Mouse (Mus musculus): ENCODE results near the gene Fat1. TPM values are rescaled to one million over a fixed set of nuclear protein-coding genes. Genes with fewer than 3 reads are reported as not detected.

The Fat1 gene
- polyA plus RNA-seq, 1 experiment: 2.0 TPM

DNA sequence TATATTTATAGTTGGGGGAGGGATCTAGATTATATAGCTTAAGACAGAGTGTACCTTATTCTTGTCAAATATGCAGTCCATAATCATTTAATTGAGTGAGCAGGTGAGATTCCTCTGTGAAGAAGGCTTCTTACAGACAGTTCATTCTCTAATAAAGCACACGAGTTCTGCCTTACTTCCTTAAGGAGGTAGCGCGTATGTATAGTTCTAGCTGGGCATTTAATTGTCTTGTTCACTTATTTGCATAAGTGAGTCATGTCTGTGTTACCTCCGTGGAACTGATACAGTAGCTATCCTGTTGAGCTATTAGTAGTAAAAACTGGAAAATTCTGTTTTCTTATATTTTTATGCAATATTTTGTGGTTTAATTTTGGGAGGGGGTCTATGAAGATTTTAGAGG, 40.4 kb downstream of the Fat1 start:
- WGBS: 88% methylated on average over 4 of the region's 4 CpGs
- no peak overlapping the region for H3K27ac ChIP-seq (ENCODE audit: insufficient read depth, low read length)
- no peaks in the 10 kb centered on the region for H3K36me3 ChIP-seq (ENCODE audit: control insufficient read depth, insufficient read depth, low read length)
- DNase-seq (ENCODE audit: low read depth in 1 of 2, low spot score in 2 of 2): no peak
- TF ChIP-seq POLR2A (IDR thresholded peaks at IDR 0.05; ENCODE audit: low read depth, low read length) (no peak), CTCF (IDR thresholded peaks at IDR 0.05; ENCODE audit: extremely low read depth, insufficient read depth, insufficient read length, insufficient replicate concordance) (no peak)
- no peak overlapping the region for H3K4me3 ChIP-seq (ENCODE audit: extremely low read depth, insufficient read depth, insufficient read length)
- no peaks in the 10 kb centered on the region for H3K4me1 ChIP-seq (ENCODE audit: control insufficient read depth, insufficient read depth, insufficient read length)
- no peaks in the 10 kb centered on the region for H3K27me3 ChIP-seq (ENCODE audit: control insufficient read depth, insufficient read depth, low read length)

DNA sequence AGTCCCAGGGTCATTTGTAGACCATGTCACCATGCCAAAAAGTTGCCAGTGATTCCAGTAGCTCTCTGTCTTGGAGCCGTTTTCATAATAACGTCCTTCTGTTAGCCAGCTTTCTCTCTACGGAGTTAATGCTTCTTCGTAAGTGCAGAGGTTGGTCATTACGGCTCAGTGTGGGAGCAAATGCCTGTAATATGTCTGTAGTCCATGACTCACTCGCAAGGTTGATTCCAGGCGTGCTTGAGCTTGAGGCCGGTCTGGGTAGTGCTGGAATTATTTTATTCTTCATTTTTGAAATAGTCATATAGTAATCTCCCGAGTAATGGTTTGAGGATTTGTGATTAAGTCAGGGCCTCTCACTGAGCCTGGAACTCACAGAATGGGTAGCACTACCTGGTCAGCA, 43.4 kb downstream of the Fat1 start:
- H3K4me1 ChIP-seq (ENCODE audit: control insufficient read depth, insufficient read depth, insufficient read length): no peaks in the 10 kb centered on the region
- H3K36me3 ChIP-seq (ENCODE audit: control insufficient read depth, insufficient read depth, low read length): no peaks in the 10 kb centered on the region
- 90% methylated on average over 9 of the region's 9 CpGs for WGBS
- DNase-seq (ENCODE audit: low read depth in 1 of 2, low spot score in 2 of 2): no peak
- TF ChIP-seq POLR2A (IDR thresholded peaks at IDR 0.05; ENCODE audit: low read depth, low read length): no peak
- no peak for TF ChIP-seq CTCF (IDR thresholded peaks at IDR 0.05; ENCODE audit: extremely low read depth, insufficient read depth, insufficient read length, insufficient replicate concordance)
- H3K27ac ChIP-seq (ENCODE audit: insufficient read depth, low read length): no peak overlapping the region
- H3K27me3 ChIP-seq (ENCODE audit: control insufficient read depth, insufficient read depth, low read length): no peaks in the 10 kb centered on the region
- no peak overlapping the region for H3K4me3 ChIP-seq (ENCODE audit: extremely low read depth, insufficient read depth, insufficient read length)

DNA sequence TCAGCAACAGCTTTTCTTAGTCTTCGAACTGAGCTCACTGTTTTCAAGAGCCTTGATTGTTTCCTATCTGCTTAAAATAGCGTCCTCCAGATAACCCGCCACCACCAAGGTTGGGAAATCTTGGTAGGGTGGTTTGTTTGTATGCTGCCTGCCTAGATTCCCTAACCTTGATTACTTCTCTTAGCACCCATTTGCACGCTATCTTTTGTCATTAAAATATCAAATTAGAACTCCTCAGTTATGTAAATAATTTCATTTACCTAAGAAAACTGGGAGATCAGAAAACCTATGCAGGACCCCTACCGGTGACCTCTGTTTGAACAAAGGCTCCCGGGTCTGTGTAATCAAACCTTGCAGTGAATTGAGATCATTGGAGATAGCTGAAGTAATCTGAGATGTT, 44.0 kb downstream of the Fat1 start:
- Histone ChIP-seq H3K36me3 (ENCODE audit: control insufficient read depth, insufficient read depth, low read length) (no peaks in the 10 kb centered on the region), H3K27ac (ENCODE audit: insufficient read depth, low read length) (no peak overlapping the region), H3K27me3 (ENCODE audit: control insufficient read depth, insufficient read depth, low read length) (no peaks in the 10 kb centered on the region), H3K4me3 (ENCODE audit: extremely low read depth, insufficient read depth, insufficient read length) (no peak overlapping the region), H3K4me1 (ENCODE audit: control insufficient read depth, insufficient read depth, insufficient read length) (no peaks in the 10 kb centered on the region)
- TF ChIP-seq POLR2A (IDR thresholded peaks at IDR 0.05; ENCODE audit: low read depth, low read length) (no peak), CTCF (IDR thresholded peaks at IDR 0.05; ENCODE audit: extremely low read depth, insufficient read depth, insufficient read length, insufficient replicate concordance) (no peak)
- 43% methylated on average over 6 of the region's 6 CpGs for WGBS
- DNase-seq (ENCODE audit: low read depth in 1 of 2, low spot score in 2 of 2): no peak

DNA sequence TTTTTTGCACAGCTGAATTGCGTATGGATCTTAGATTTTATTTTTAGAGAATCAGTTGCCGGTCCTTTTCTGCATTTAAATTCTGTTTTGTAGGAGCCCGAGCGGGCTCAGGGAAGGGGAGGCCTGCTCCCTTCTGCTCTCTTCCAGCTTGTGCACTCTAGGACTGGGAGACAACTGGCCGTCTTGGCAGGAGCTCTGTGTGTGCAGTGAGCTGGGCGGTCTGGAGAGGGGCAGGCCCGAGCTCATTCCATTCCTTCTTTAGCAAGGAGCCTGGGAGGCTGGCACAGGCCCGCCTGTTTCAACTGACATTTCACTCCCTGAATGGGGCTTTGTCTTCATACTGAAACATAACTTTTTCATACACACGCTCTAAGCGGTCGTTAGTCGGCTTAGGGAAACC, 44.8 kb downstream of the Fat1 start:
- 92% methylated on average over 12 of the region's 12 CpGs for WGBS
- TF ChIP-seq POLR2A (IDR thresholded peaks at IDR 0.05; ENCODE audit: low read depth, low read length) (no peak), CTCF (IDR thresholded peaks at IDR 0.05; ENCODE audit: extremely low read depth, insufficient read depth, insufficient read length, insufficient replicate concordance) (no peak)
- no peaks in the 10 kb centered on the region for H3K4me1 ChIP-seq (ENCODE audit: control insufficient read depth, insufficient read depth, insufficient read length)
- DNase-seq (ENCODE audit: low read depth in 1 of 2, low spot score in 2 of 2): no peak
- no peak overlapping the region for H3K4me3 ChIP-seq (ENCODE audit: extremely low read depth, insufficient read depth, insufficient read length)
- H3K27ac ChIP-seq (ENCODE audit: insufficient read depth, low read length): no peak overlapping the region
- H3K27me3 ChIP-seq (ENCODE audit: control insufficient read depth, insufficient read depth, low read length): no peaks in the 10 kb centered on the region
- H3K36me3 ChIP-seq (ENCODE audit: control insufficient read depth, insufficient read depth, low read length): no peaks in the 10 kb centered on the region

DNA sequence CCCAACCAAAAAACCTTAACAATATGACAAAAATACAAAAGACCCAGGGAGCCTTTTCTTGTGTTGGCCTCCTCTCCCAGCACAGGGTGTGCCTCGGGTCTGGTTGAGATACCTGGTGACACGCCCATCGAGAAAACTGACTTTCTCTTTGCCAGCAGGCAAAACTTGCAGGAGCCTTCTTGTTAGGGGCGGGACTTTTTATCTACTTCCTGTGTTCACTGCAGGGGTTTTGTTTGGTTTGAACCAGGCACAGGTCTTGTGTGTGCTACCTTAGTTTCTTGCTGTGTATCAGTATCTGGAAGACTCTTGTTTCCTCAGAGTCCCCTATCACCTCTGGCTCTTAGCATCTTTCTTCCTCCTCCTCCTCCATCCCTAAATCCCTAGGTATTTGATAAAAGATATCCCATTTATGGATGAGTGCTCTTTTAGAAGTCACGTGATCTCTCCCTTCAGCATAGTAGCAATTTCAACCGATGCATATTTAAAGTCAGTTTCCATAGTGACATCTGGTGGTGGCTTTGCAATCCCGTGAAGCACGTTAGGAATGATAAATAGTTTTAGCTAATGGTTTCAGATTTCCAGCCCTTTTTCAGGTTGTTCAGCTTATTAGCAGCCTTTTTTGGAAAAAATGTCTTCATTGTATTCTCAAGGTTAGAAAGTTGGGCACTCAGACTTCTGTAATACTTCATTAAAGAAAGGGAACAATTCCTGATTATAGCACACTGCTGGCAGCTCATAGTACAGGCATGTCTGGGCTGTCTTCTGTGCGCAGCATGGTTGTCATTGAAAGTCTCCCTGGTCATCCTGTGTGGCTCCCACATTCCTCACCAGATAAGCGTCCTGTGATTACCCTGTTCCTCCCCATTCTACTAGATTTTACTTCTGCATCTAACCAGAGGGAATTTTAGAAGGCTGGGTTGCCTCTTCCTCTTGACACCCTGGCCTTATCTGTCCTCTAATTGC, 50.4 kb downstream of the Fat1 start:
- 38% methylated on average over 10 of the region's 10 CpGs for WGBS
- Histone ChIP-seq H3K27me3 (ENCODE audit: control insufficient read depth, insufficient read depth, low read length) (no peaks in the 10 kb centered on the region), H3K4me3 (ENCODE audit: extremely low read depth, insufficient read depth, insufficient read length) (no peak overlapping the region), H3K36me3 (ENCODE audit: control insufficient read depth, insufficient read depth, low read length) (no peaks in the 10 kb centered on the region), H3K4me1 (ENCODE audit: control insufficient read depth, insufficient read depth, insufficient read length) (no peaks in the 10 kb centered on the region), H3K27ac (ENCODE audit: insufficient read depth, low read length) (no peak overlapping the region)
- TF ChIP-seq CTCF (IDR thresholded peaks at IDR 0.05; ENCODE audit: extremely low read depth, insufficient read depth, insufficient read length, insufficient replicate concordance): no peak
- no peak for TF ChIP-seq POLR2A (IDR thresholded peaks at IDR 0.05; ENCODE audit: low read depth, low read length)
- no peak for DNase-seq (ENCODE audit: low read depth in 1 of 2, low spot score in 2 of 2)

DNA sequence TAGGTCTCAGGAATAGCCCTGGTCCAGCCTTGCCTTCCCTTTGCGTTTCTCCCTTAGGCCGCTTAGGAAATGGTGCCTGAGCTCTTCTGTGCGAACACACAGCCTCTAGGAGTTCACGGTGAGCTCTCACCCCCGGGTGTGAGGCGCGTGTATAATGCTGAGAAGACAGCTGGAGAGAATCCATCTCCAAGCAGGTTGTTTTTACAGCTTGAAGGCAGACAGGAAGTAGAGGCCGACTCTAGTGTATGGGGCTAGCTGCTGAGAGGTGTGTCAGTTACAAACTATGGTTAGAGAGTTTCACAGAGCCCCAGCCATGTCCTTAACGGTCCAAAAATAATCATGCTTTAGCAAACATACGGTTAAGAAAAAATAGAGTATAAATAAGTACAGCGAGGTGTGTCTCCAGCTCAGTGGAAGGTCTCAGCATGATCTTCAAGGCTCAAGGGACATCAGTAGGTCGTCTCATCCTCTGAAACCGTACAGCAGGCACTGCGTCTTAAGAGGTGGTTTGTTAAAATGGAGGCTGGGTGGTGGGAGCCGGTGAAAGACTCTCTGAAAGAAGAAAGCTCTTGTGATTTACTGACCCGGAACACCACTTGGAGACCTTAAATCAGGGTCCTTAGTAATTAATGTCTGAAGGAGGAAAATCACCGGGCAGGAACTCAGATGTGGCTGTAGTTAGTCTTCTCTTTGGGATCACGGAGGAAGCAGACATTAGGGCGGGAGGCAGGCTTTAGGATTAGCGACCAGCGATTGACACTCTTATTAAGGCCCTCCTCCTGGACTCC, 56.6 kb downstream of the Fat1 start:
- DNase-seq (ENCODE audit: low read depth in 1 of 2, low spot score in 2 of 2): no peak
- H3K4me3 ChIP-seq (ENCODE audit: extremely low read depth, insufficient read depth, insufficient read length): no peak overlapping the region
- no peaks in the 10 kb centered on the region for H3K36me3 ChIP-seq (ENCODE audit: control insufficient read depth, insufficient read depth, low read length)
- TF ChIP-seq POLR2A (IDR thresholded peaks at IDR 0.05; ENCODE audit: low read depth, low read length) (no peak), CTCF (IDR thresholded peaks at IDR 0.05; ENCODE audit: extremely low read depth, insufficient read depth, insufficient read length, insufficient replicate concordance) (no peak)
- 45% methylated on average over 21 of the region's 21 CpGs for WGBS
- H3K4me1 ChIP-seq (ENCODE audit: control insufficient read depth, insufficient read depth, insufficient read length): no peaks in the 10 kb centered on the region
- no peaks in the 10 kb centered on the region for H3K27me3 ChIP-seq (ENCODE audit: control insufficient read depth, insufficient read depth, low read length)
- H3K27ac ChIP-seq (ENCODE audit: insufficient read depth, low read length): no peak overlapping the region
